Mouse (Mus musculus) adrenal gland, postnatal 0 days (tissue): ENCODE data around the gene Sec61b. TPM values are rescaled to one million over a fixed set of nuclear protein-coding genes. Genes with fewer than 3 reads are reported as not detected.

Source experiments
- polyA plus RNA-seq: library from polyadenylated mRNA; unstranded; fragments of >200 nt; fragmentation: Nextera tagmentation; extraction: Ambion mirVana; gene quantifications from 2 replicates; pipeline ENCODE4 v1.2.1, GENCODE M21; 2015

Sec61b gene
- polyA plus RNA-seq: 534 and 584 TPM in 2 replicates

DNA sequence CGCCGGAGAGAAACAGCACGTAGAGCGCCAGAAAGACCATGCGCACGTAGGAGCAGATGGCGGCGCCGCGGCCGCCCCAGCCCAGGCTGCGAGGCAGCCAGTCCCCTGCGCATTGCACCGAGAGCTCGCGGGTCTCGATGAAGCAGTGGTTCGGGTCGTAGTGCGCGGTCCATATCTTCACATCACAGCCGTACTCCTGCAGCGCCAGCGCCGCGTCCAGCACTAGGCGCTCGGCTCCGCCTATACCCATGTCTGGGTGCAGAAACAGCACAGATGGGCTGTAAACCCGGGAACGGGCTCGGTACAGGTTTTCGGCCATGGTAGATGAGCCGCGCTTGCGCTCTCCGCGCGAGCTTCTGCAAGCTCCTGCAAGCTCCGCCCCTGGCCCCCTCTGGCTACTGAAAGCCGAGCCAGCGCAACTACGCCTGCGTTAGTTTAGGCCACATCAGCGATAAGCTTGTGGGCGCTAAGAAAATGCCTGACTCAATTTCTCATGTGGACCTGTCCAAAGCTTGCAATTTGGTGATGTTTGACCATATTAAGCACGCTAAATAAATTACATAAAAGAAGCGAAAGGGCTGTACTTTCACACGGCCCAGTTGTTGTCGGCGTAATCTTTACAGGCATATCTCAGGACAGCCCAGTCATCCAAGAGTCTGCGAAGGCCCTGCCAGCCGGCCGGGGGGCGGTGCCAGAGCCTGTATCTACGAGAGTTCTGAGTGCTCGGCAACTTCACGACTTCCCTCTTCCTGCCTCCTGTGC, at the start of gene Sec61b, which contains the start of gene Alg2:
Gene Sec61b, plus strand, starts transcription at position 691 of the 762 bp plus-strand sequence.
Gene Alg2, minus strand, starts transcription at position 366 of the 762 bp plus-strand sequence.

Other genes with a start within 250 kb of the Sec61b start
- 11.7 and 13.7 TPM in 2 replicates for gene Tgfbr1, start 121.4 kb upstream of the Sec61b start, polyA plus RNA-seq
- 84.7 and 98.5 TPM in 2 replicates for gene Alg2, start 325 bp upstream of the Sec61b start, polyA plus RNA-seq